In genomic region chr9:47380361-47380760, GRCm38 (mm10) we compare ENCODE assay signal across 14 mouse cellular contexts.
"Had no signal": no experiment of that assay in that cellular context is flagged by ENCODE, and none has a peak within 500 bp of the region (broad histone marks: within the 10 kb centered on the region; RNA-seq: fewer than 3 reads in every experiment).

No protein-coding gene starts in this region.

- DNase-seq: gastrocnemius, postnatal 14 days; gastrocnemius, postnatal 36 days; heart, adult 11 months; heart, adult 2 months; heart, postnatal 14 days; heart, postnatal 36 days; kidney, adult 11 months; kidney, adult 2 months; kidney, adult 9 months; kidney, postnatal 14 days; kidney, postnatal 36 days; layer of hippocampus, adult 9-11 months; layer of hippocampus, postnatal 36 days; left cerebral cortex, postnatal 4 days had no signal
